Mouse (Mus musculus): ENCODE measurements around the gene Serinc2.

GRCm38 (mm10) chr4:130213197-130213596 is 65.8 kb downstream of the Serinc2 start:
- TF ChIP-seq CEBPB (IDR thresholded peaks at IDR 0.05; ENCODE audit: low read depth) (no peak), CTCF (IDR thresholded peaks at IDR 0.05; ENCODE audit: control insufficient read depth, insufficient read depth, insufficient read length) (no peak), USF1 (IDR thresholded peaks at IDR 0.05; ENCODE audit: low read depth) (no peak)

All from C2C12 (cell line).